Mouse (Mus musculus): ENCODE results near the gene Adra2c.

GRCm38 (mm10) chr5:35280783-35281165, 2.7 kb downstream of the Adra2c start:
- no peak for TF ChIP-seq CTCF (IDR thresholded peaks at IDR 0.05; ENCODE audit: low read depth, low read length)
- no peak for TF ChIP-seq POLR2A (IDR thresholded peaks at IDR 0.05; ENCODE audit: insufficient read depth, low read length)
